Mouse (Mus musculus) testis, adult 2 months (tissue): ENCODE measurements around the gene Cpvl. TPM values are rescaled to one million over a fixed set of nuclear protein-coding genes. Genes with fewer than 3 reads are reported as not detected.
A peak's percentile ranks its signal among the peaks of the same experiment; 100 is the strongest.

Experiments
- H3K27ac ChIP-seq: fragments of 200-500 bp; 2 replicates; pipeline ENCODE4 v1.5.1; 2012; ENCODE audit warnings: low read depth, low read length; ENCODE audit not compliant: control insufficient read depth, insufficient read depth
- H3K27me3 ChIP-seq: fragments of 200-500 bp; 2 replicates; pipeline ENCODE4 v1.6.1; 2012; ENCODE audit warnings: mild to moderate bottlenecking, low read length, moderate library complexity; ENCODE audit not compliant: control insufficient read depth, insufficient read depth
- H3K36me3 ChIP-seq: fragments of 200-500 bp; 2 replicates; pipeline ENCODE4 v1.6.1; 2012; ENCODE audit warnings: mild to moderate bottlenecking, low read length; ENCODE audit not compliant: control insufficient read depth, insufficient read depth
- H3K4me1 ChIP-seq: fragments of 200-500 bp; 2 replicates; pipeline ENCODE4 v1.6.1; 2012; ENCODE audit warnings: low read length; ENCODE audit not compliant: control insufficient read depth, insufficient read depth
- H3K4me3 ChIP-seq: fragments of 200-500 bp; 2 replicates; pipeline ENCODE4 v1.5.1; 2012; ENCODE audit warnings: low read depth, mild to moderate bottlenecking, low read length, moderate library complexity, mixed read lengths; ENCODE audit not compliant: control insufficient read depth
- CTCF ChIP-seq: fragments of 200-500 bp; IDR thresholded peaks from 2 replicates; pipeline ENCODE4 v1.5.1; 2012; ENCODE audit warnings: low read depth, mild to moderate bottlenecking, inconsistent platforms, low read length, moderate library complexity; ENCODE audit not compliant: control insufficient read depth, insufficient read depth, insufficient replicate concordance
- POLR2A ChIP-seq: fragments of 200-500 bp; IDR thresholded peaks from 2 replicates; pipeline ENCODE4 v1.6.1; 2012; ENCODE audit warnings: low read depth, mild to moderate bottlenecking, inconsistent platforms, low read length, moderate library complexity; ENCODE audit not compliant: control insufficient read depth
- polyA plus RNA-seq: library from polyadenylated mRNA; depleted of rRNA; stranded (reverse); fragments of >200 nt; gene quantifications from 2 replicates; pipeline ENCODE4 v1.2.3, GENCODE M21; 2012

Gene Cpvl
- polyA plus RNA-seq, 1 experiment = 18.9 TPM

GRCm38 (mm10) chr6:53938942-53939341 is 39.5 kb downstream of the Cpvl start:
- TF ChIP-seq POLR2A (no peak), CTCF (no peak)
- Histone ChIP-seq H3K27ac (no peak overlapping the region), H3K4me3 (no peak overlapping the region), H3K4me1 (no peaks in the 10 kb centered on the region), H3K27me3 (no peaks in the 10 kb centered on the region), H3K36me3 (no peaks in the 10 kb centered on the region)

- no peaks in the 10 kb centered on the region for H3K27me3 ChIP-seq
Observed at GRCm38 (mm10) chr6:53937143-53938134, 41.0 kb downstream of the Cpvl start.

GRCm38 (mm10) chr6:53931605-53932004 is 46.9 kb downstream of the Cpvl start:
- Histone ChIP-seq H3K27ac (no peak overlapping the region), H3K27me3 (no peaks in the 10 kb centered on the region), H3K4me1 (no peaks in the 10 kb centered on the region), H3K4me3 (no peak overlapping the region), H3K36me3 (no peaks in the 10 kb centered on the region)
- TF ChIP-seq CTCF (no peak), POLR2A (no peak)

More at GRCm38 (mm10) chr6:53937143-53938134, 41.0 kb downstream of the Cpvl start:
- TF ChIP-seq POLR2A = no peak
- no peak for TF ChIP-seq CTCF
- Histone ChIP-seq H3K27ac (no peak overlapping the region), H3K4me1 (no peaks in the 10 kb centered on the region), H3K4me3 (no peak overlapping the region), H3K36me3 (no peaks in the 10 kb centered on the region)

GRCm38 (mm10) chr6:53929858-53930257 is 48.6 kb downstream of the Cpvl start:
- Histone ChIP-seq H3K27me3 (no peaks in the 10 kb centered on the region), H3K4me3 (no peak overlapping the region), H3K36me3 (no peaks in the 10 kb centered on the region), H3K4me1 (no peaks in the 10 kb centered on the region), H3K27ac (no peak overlapping the region)
- no peak for TF ChIP-seq POLR2A
- TF ChIP-seq CTCF = no peak

- H3K36me3 ChIP-seq = no peaks in the 10 kb centered on the region
- no peak overlapping the region for H3K27ac ChIP-seq
- H3K4me1 ChIP-seq = no peaks in the 10 kb centered on the region
- H3K4me3 ChIP-seq = no peak overlapping the region
- no peaks in the 10 kb centered on the region for H3K27me3 ChIP-seq
- TF ChIP-seq POLR2A (no peak), CTCF (no peak)
Observed at GRCm38 (mm10) chr6:53926197-53926596, 52.3 kb downstream of the Cpvl start.

- no peaks in the 10 kb centered on the region for H3K27me3 ChIP-seq
- no peak overlapping the region for H3K27ac ChIP-seq
- H3K4me3 ChIP-seq = no peak overlapping the region
- H3K36me3 ChIP-seq = no peaks in the 10 kb centered on the region
- TF ChIP-seq CTCF (no peak), POLR2A (no peak)
- H3K4me1 ChIP-seq = no peaks in the 10 kb centered on the region
Observed at GRCm38 (mm10) chr6:53925192-53925591, 53.3 kb downstream of the Cpvl start.

GRCm38 (mm10) chr6:53920041-53920440 is 58.4 kb downstream of the Cpvl start:
- H3K4me3 ChIP-seq = no peak overlapping the region
- TF ChIP-seq POLR2A = no peak
- no peak for TF ChIP-seq CTCF

More at GRCm38 (mm10) chr6:53920041-53920440, 58.4 kb downstream of the Cpvl start:
- Histone ChIP-seq H3K4me1 (no peaks in the 10 kb centered on the region), H3K27ac (peak overlapping the region; percentile 40; the same call in 1 of the 2 replicates), H3K36me3 (no peaks in the 10 kb centered on the region), H3K27me3 (no peaks in the 10 kb centered on the region)
